Mouse (Mus musculus): Measurements from ENCODE around the gene Pilrb1. TPM values are rescaled to one million over a fixed set of nuclear protein-coding genes. Genes with fewer than 3 reads are reported as not detected.
"Not testable (repeated sequence)": the region's sequence is repeated elsewhere in the genome, so short reads cannot be mapped to it uniquely, and the experiment has no call there.

The Pilrb1 gene
- polyA plus RNA-seq, 1 experiment from 2014 or later, result not detected

- 80% methylated on average over 1 of the region's 1 CpGs for WGBS
- H3K9me3 ChIP-seq; H3K36me3 ChIP-seq; H3K9ac ChIP-seq; H3K4me3 ChIP-seq; H3K4me2 ChIP-seq; H3K4me1 ChIP-seq; ATAC-seq (ENCODE audit: insufficient number of reproducible peaks, insufficient read depth, low FRiP score, low TSS enrichment, low read depth); H3K27ac ChIP-seq; H3K27me3 ChIP-seq: not testable (repeated sequence)
These were observed 6.1 kb upstream of the Pilrb1 start for GRCm38 (mm10) chr5:137864008-137864407.

- H3K36me3 ChIP-seq; H3K4me3 ChIP-seq; H3K4me1 ChIP-seq; H3K27me3 ChIP-seq; H3K27ac ChIP-seq; ATAC-seq (ENCODE audit: insufficient number of reproducible peaks, insufficient read depth, low FRiP score, low TSS enrichment, low read depth); H3K4me2 ChIP-seq; H3K9ac ChIP-seq; H3K9me3 ChIP-seq: not testable (repeated sequence)
- WGBS, result 71% methylated on average over 5 of the region's 5 CpGs
These were observed 1.0 kb downstream of the Pilrb1 start for GRCm38 (mm10) chr5:137856870-137857269.

- ATAC-seq (ENCODE audit: insufficient number of reproducible peaks, insufficient read depth, low FRiP score, low TSS enrichment, low read depth); H3K4me2 ChIP-seq; H3K4me1 ChIP-seq; H3K27ac ChIP-seq; H3K36me3 ChIP-seq; H3K9me3 ChIP-seq; H3K9ac ChIP-seq; H3K4me3 ChIP-seq; H3K27me3 ChIP-seq: not testable (repeated sequence)
- 91% methylated on average over 3 of the region's 3 CpGs for WGBS
These were observed 3.0 kb downstream of the Pilrb1 start for GRCm38 (mm10) chr5:137854907-137855306.

GRCm38 (mm10) chr5:137850313-137850712 lies 7.6 kb downstream of the Pilrb1 start:
- 89% methylated on average over 1 of the region's 1 CpGs for WGBS
- not testable (repeated sequence) for ATAC-seq (ENCODE audit: insufficient number of reproducible peaks, insufficient read depth, low FRiP score, low TSS enrichment, low read depth); H3K4me3 ChIP-seq; H3K36me3 ChIP-seq; H3K9ac ChIP-seq; H3K27ac ChIP-seq; H3K27me3 ChIP-seq; H3K9me3 ChIP-seq; H3K4me2 ChIP-seq; H3K4me1 ChIP-seq

- H3K4me3 ChIP-seq; H3K4me1 ChIP-seq; H3K36me3 ChIP-seq; H3K9me3 ChIP-seq; H3K4me2 ChIP-seq; H3K9ac ChIP-seq; H3K27me3 ChIP-seq; H3K27ac ChIP-seq; ATAC-seq (ENCODE audit: insufficient number of reproducible peaks, insufficient read depth, low FRiP score, low TSS enrichment, low read depth): not testable (repeated sequence)
These were observed 20.8 kb downstream of the Pilrb1 start for GRCm38 (mm10) chr5:137837110-137837509.

GRCm38 (mm10) chr5:137836611-137837010 lies 21.3 kb downstream of the Pilrb1 start:
- Histone ChIP-seq H3K27me3 (no peaks in the 10 kb centered on the region), H3K4me3 (no peak overlapping the region), H3K4me1 (no peaks in the 10 kb centered on the region), H3K27ac (no peak overlapping the region), H3K9me3 (no peaks in the 10 kb centered on the region), H3K36me3 (no peaks in the 10 kb centered on the region), H3K4me2 (no peak overlapping the region), H3K9ac (no peak overlapping the region)
- ATAC-seq (ENCODE audit: insufficient number of reproducible peaks, insufficient read depth, low FRiP score, low TSS enrichment, low read depth), result no peak

- not testable (repeated sequence) for H3K27me3 ChIP-seq; H3K9me3 ChIP-seq; ATAC-seq (ENCODE audit: insufficient number of reproducible peaks, insufficient read depth, low FRiP score, low TSS enrichment, low read depth); H3K9ac ChIP-seq; H3K4me1 ChIP-seq; H3K27ac ChIP-seq; H3K4me3 ChIP-seq; H3K36me3 ChIP-seq; H3K4me2 ChIP-seq
- WGBS, result 66% methylated on average over 2 of the region's 2 CpGs
These were observed 21.9 kb downstream of the Pilrb1 start, which contains the start of gene Pilra for GRCm38 (mm10) chr5:137835966-137836520. Gene Pilra (minus strand): TSS chr5:137836281.

GRCm38 (mm10) chr5:137833500-137833899 lies 24.4 kb downstream of the Pilrb1 start:
- Histone ChIP-seq H3K36me3 (no peaks in the 10 kb centered on the region), H3K9me3 (no peaks in the 10 kb centered on the region), H3K27me3 (no peaks in the 10 kb centered on the region), H3K4me3 (no peak overlapping the region), H3K4me2 (no peak overlapping the region), H3K9ac (no peak overlapping the region), H3K27ac (no peak overlapping the region), H3K4me1 (no peaks in the 10 kb centered on the region)
- WGBS, result 50% methylated on average over 4 of the region's 4 CpGs
- no peak for ATAC-seq (ENCODE audit: insufficient number of reproducible peaks, insufficient read depth, low FRiP score, low TSS enrichment, low read depth)

- 76% methylated on average over 6 of the region's 6 CpGs for WGBS
- Histone ChIP-seq H3K9ac (no peak overlapping the region), H3K9me3 (no peaks in the 10 kb centered on the region), H3K4me2 (no peak overlapping the region), H3K36me3 (no peaks in the 10 kb centered on the region), H3K27me3 (no peaks in the 10 kb centered on the region), H3K4me1 (no peaks in the 10 kb centered on the region), H3K27ac (no peak overlapping the region), H3K4me3 (no peak overlapping the region)
- no peak for ATAC-seq (ENCODE audit: insufficient number of reproducible peaks, insufficient read depth, low FRiP score, low TSS enrichment, low read depth)
These were observed 26.4 kb downstream of the Pilrb1 start for GRCm38 (mm10) chr5:137831506-137831905.

GRCm38 (mm10) chr5:137831106-137831505 lies 26.8 kb downstream of the Pilrb1 start:
- 86% methylated on average over 4 of the region's 4 CpGs for WGBS
- Histone ChIP-seq H3K4me2 (no peak overlapping the region), H3K27ac (no peak overlapping the region), H3K4me3 (no peak overlapping the region), H3K27me3 (no peaks in the 10 kb centered on the region), H3K36me3 (no peaks in the 10 kb centered on the region), H3K9ac (no peak overlapping the region), H3K4me1 (no peaks in the 10 kb centered on the region), H3K9me3 (no peaks in the 10 kb centered on the region)
- no peak for ATAC-seq (ENCODE audit: insufficient number of reproducible peaks, insufficient read depth, low FRiP score, low TSS enrichment, low read depth)

GRCm38 (mm10) chr5:137830238-137830637 lies 27.7 kb downstream of the Pilrb1 start:
- ATAC-seq (ENCODE audit: insufficient number of reproducible peaks, insufficient read depth, low FRiP score, low TSS enrichment, low read depth), result no peak
- H3K9ac ChIP-seq, result no peak overlapping the region
- H3K4me3 ChIP-seq, result no peak overlapping the region
- no peak overlapping the region for H3K27ac ChIP-seq
- WGBS, result 80% methylated on average over 7 of the region's 7 CpGs
- no peaks in the 10 kb centered on the region for H3K9me3 ChIP-seq
- no peak overlapping the region for H3K4me2 ChIP-seq
- H3K4me1 ChIP-seq, result no peaks in the 10 kb centered on the region
- no peaks in the 10 kb centered on the region for H3K27me3 ChIP-seq
- no peaks in the 10 kb centered on the region for H3K36me3 ChIP-seq

- Histone ChIP-seq H3K4me3 (no peak overlapping the region), H3K4me2 (no peak overlapping the region), H3K27me3 (no peaks in the 10 kb centered on the region), H3K27ac (no peak overlapping the region), H3K4me1 (no peaks in the 10 kb centered on the region), H3K9ac (no peak overlapping the region), H3K36me3 (no peaks in the 10 kb centered on the region), H3K9me3 (no peaks in the 10 kb centered on the region)
- WGBS, result 86% methylated on average over 6 of the region's 6 CpGs
- ATAC-seq (ENCODE audit: insufficient number of reproducible peaks, insufficient read depth, low FRiP score, low TSS enrichment, low read depth), result no peak
These were observed 29.2 kb downstream of the Pilrb1 start for GRCm38 (mm10) chr5:137828694-137829093.

GRCm38 (mm10) chr5:137826421-137826820 lies 31.5 kb downstream of the Pilrb1 start:
- Histone ChIP-seq H3K4me2 (no peak overlapping the region), H3K9ac (no peak overlapping the region), H3K27me3 (no peaks in the 10 kb centered on the region), H3K9me3 (no peaks in the 10 kb centered on the region), H3K27ac (no peak overlapping the region), H3K4me1 (no peaks in the 10 kb centered on the region), H3K36me3 (no peaks in the 10 kb centered on the region), H3K4me3 (no peak overlapping the region)
- no peak for ATAC-seq (ENCODE audit: insufficient number of reproducible peaks, insufficient read depth, low FRiP score, low TSS enrichment, low read depth)
- WGBS, result 61% methylated on average over 7 of the region's 7 CpGs
